Mouse (Mus musculus) limb, embryonic 11.5 days (tissue): ENCODE measurements at regions not wholly inside any gene's neighbourhood (a gene's known extent, or its start where the extent isn't known, plus 50 kb on each side); places are given as distances from the start of the nearest gene placed in this dataset.

Experiments
- ATAC-seq: fragments of 200-750 bp; cut with Nextera tagmentation; 2 replicates; pipeline ENCODE4 v1.8.0; 2017; ENCODE audit warnings: low read depth; ENCODE audit not compliant: insufficient number of reproducible peaks, low FRiP score, low TSS enrichment
- DNase-seq: peaks from one replicate; pipeline ENCODE4 v3.0.0-alpha.2; 2015; ENCODE audit warnings: low spot score
- H3K27ac ChIP-seq: fragments of 300-500 bp; sonication (generic); replicated peaks from 2 replicates; pipeline ENCODE4 v1.5.1; 2014; ENCODE audit warnings: low read depth, mild to moderate bottlenecking, low read length
- H3K27me3 ChIP-seq: fragments of 300-500 bp; sonication (generic); 2 replicates; pipeline ENCODE4 v1.6.1; 2014; ENCODE audit warnings: mild to moderate bottlenecking, low read length, mixed read lengths; ENCODE audit not compliant: control insufficient read depth, insufficient read depth
- H3K36me3 ChIP-seq: fragments of 300-500 bp; sonication (generic); 2 replicates; pipeline ENCODE4 v1.6.1; 2014; ENCODE audit warnings: mild to moderate bottlenecking, low read length, moderate library complexity, mixed read lengths; ENCODE audit not compliant: control insufficient read depth, insufficient read depth
- H3K4me1 ChIP-seq: fragments of 300-500 bp; sonication (generic); 2 replicates; pipeline ENCODE4 v1.6.1; 2014; ENCODE audit warnings: low read length, mixed read lengths; ENCODE audit not compliant: control insufficient read depth, insufficient read depth
- H3K4me2 ChIP-seq: fragments of 300-500 bp; sonication (generic); 2 replicates; pipeline ENCODE4 v1.6.1; 2014; ENCODE audit warnings: low read depth, mild to moderate bottlenecking, moderate library complexity; ENCODE audit not compliant: severe bottlenecking
- H3K4me3 ChIP-seq: fragments of 300-500 bp; sonication (generic); 2 replicates; pipeline ENCODE4 v1.5.1; 2014; ENCODE audit warnings: low read depth, low read length
- H3K9ac ChIP-seq: fragments of 300-500 bp; sonication (generic); 2 replicates; pipeline ENCODE4 v1.6.1; 2014; ENCODE audit warnings: mild to moderate bottlenecking, low read length
- H3K9me3 ChIP-seq: fragments of 300-500 bp; sonication (generic); 2 replicates; pipeline ENCODE4 v1.6.1; 2016; ENCODE audit warnings: low read length; ENCODE audit not compliant: control insufficient read depth
- WGBS: fragments of 180-500 bp; shearing (Covaris S2); extraction: QIAGEN DNeasy Blood & Tissue Kit; methylation state at CpG from one replicate; pipeline ENCODE4 v1.1.7; 2014; 5-methylcytosine and 5-hydroxymethylcytosine counted together

- peak overlapping the region; percentile 29 for H3K4me3 ChIP-seq
- H3K36me3 ChIP-seq = no peaks in the 10 kb centered on the region
- no peaks in the 10 kb centered on the region for H3K9me3 ChIP-seq
- H3K27ac ChIP-seq = no peak overlapping the region
- H3K27me3 ChIP-seq = no peaks in the 10 kb centered on the region
- peak overlapping the region; percentile 72 for H3K4me2 ChIP-seq
- WGBS = 2% methylated on average over 38 of the region's 38 CpGs
- peaks cover 5% of the 10 kb centered on the region for H3K4me1 ChIP-seq
- DNase-seq (peak; percentile 71), ATAC-seq (0 out of 2 replicates have a peak, but pooled peaks have one; percentile 21)
- peak overlapping the region; percentile 38 for H3K9ac ChIP-seq
Measured at GRCm38 (mm10) chr6:71048199-71049094, 92.1 kb downstream of the Foxi3 start.

DNA sequence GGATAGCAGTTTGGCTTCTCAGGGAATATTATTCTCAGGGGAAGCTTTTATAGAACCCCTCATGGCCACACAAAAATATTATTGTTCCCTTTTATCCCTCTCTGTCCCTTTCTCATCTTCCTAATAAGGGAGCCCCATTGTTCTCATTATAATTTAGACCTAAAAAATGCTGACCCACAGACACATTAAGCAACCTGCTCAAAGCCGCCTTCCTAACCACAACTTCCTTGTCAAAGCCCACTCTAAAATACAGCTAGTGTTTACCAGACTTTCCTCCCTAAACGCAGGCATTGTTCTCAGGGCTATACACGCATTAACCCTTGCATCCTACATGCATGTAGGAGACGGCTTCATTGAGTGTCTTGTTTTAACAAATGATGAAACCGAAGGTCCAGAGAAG lies 93.9 kb downstream of the Foxi3 start:
- Histone ChIP-seq H3K4me3 (no peak overlapping the region), H3K27ac (no peak overlapping the region), H3K36me3 (no peaks in the 10 kb centered on the region), H3K4me1 (peaks cover 5% of the 10 kb centered on the region), H3K4me2 (no peak overlapping the region), H3K27me3 (no peaks in the 10 kb centered on the region), H3K9me3 (no peaks in the 10 kb centered on the region), H3K9ac (no peak overlapping the region)
- DNase-seq (no peak), ATAC-seq (no peak)
- WGBS = 60% methylated on average over 5 of the region's 5 CpGs

DNA sequence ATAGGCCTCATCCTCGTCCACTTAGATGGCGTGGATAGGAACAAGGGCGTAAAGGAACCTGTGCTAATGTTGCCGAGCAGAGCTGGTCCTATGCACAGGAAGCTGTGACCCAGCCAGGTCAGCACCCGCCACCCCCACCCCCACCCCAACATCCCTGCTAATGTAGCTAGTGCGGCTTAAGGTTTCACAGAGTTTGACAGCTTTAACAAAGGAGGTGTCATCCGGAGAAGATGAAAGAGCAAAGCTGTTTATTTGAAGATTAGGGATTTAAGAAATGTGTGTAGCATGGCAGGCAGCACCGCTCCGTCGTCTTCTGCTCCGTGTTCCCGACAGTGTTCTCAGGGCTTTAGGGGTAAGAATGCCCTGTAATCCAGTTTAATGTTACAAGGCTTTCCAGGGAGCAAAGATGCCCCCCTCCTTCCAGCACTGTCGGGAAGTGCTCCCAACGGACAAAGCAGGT lies 93.5 kb downstream of the Thnsl2 start:
- ATAC-seq = no peak
- no peak overlapping the region for H3K4me3 ChIP-seq
- no peak for DNase-seq
- H3K4me1 ChIP-seq = peaks cover 5% of the 10 kb centered on the region
- H3K36me3 ChIP-seq = no peaks in the 10 kb centered on the region
- H3K9ac ChIP-seq = no peak overlapping the region
- WGBS = 9% methylated on average over 14 of the region's 14 CpGs
- H3K9me3 ChIP-seq = no peaks in the 10 kb centered on the region
- H3K4me2 ChIP-seq = no peak overlapping the region
- H3K27ac ChIP-seq = no peak overlapping the region
- H3K27me3 ChIP-seq = no peaks in the 10 kb centered on the region

DNA sequence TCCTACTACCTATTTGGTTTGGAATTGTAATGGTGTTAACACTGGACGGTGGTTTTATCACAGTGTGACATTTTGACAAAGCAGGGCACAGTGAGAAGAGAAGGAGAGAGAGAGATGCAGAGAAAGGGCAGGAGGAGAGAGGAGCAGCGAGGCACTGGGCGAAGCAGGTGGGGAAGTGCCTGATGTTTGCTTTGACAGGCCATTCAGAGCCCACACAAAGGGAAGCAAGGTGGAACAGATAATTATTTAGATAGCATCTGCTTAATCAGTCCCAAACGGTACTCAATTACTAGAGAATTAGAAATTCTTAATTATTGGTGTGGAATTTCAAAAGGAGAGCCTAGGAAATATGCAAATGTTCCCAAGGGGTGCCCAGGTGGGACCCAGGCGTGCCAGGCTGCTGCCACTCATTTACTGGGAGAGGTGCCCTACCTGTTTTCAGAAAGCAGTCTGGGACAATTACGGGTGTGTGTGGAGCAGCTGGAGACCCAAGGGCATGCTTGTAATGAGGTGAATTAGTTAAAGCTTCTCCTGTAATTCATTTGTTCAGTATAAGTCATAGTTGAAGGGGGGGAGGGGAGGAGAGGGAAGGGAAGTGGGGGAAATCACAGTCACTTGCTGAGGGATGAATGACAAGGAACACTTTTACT lies 86.9 kb downstream of the Thnsl2 start:
- no peak overlapping the region for H3K4me3 ChIP-seq
- H3K9me3 ChIP-seq = no peaks in the 10 kb centered on the region
- H3K27me3 ChIP-seq = no peaks in the 10 kb centered on the region
- no peak overlapping the region for H3K4me2 ChIP-seq
- no peak for DNase-seq
- H3K27ac ChIP-seq = no peak overlapping the region
- peaks cover 6% of the 10 kb centered on the region for H3K4me1 ChIP-seq
- WGBS = 53% methylated on average over 6 of the region's 6 CpGs
- no peaks in the 10 kb centered on the region for H3K36me3 ChIP-seq
- ATAC-seq = no peak
- H3K9ac ChIP-seq = no peak overlapping the region

- DNase-seq = peak; percentile 63
- peak; percentile 60 for ATAC-seq
Measured at GRCm38 (mm10) chr6:71060116-71060515, 84.1 kb downstream of the Thnsl2 start.

GRCm38 (mm10) chr6:71062980-71063379 lies 81.3 kb downstream of the Thnsl2 start:
- Histone ChIP-seq H3K4me3 (no peak overlapping the region), H3K27me3 (no peaks in the 10 kb centered on the region), H3K36me3 (no peaks in the 10 kb centered on the region), H3K9me3 (no peaks in the 10 kb centered on the region), H3K27ac (no peak overlapping the region), H3K4me1 (peaks cover 6% of the 10 kb centered on the region), H3K4me2 (no peak overlapping the region), H3K9ac (no peak overlapping the region)
- WGBS = 76% methylated on average over 4 of the region's 4 CpGs
- ATAC-seq (no peak), DNase-seq (no peak)

More at GRCm38 (mm10) chr6:71060116-71060515, 84.1 kb downstream of the Thnsl2 start:
- no peaks in the 10 kb centered on the region for H3K36me3 ChIP-seq
- no peaks in the 10 kb centered on the region for H3K9me3 ChIP-seq
- no peaks in the 10 kb centered on the region for H3K27me3 ChIP-seq
- 26% methylated on average over 7 of the region's 7 CpGs for WGBS
- 0 out of 2 replicates have a peak overlapping the region, but pooled peaks have one; percentile 30 for H3K27ac ChIP-seq
- H3K4me1 ChIP-seq = peaks cover 6% of the 10 kb centered on the region
- no peak overlapping the region for H3K4me3 ChIP-seq
- H3K9ac ChIP-seq = no peak overlapping the region
- H3K4me2 ChIP-seq = no peak overlapping the region

DNA sequence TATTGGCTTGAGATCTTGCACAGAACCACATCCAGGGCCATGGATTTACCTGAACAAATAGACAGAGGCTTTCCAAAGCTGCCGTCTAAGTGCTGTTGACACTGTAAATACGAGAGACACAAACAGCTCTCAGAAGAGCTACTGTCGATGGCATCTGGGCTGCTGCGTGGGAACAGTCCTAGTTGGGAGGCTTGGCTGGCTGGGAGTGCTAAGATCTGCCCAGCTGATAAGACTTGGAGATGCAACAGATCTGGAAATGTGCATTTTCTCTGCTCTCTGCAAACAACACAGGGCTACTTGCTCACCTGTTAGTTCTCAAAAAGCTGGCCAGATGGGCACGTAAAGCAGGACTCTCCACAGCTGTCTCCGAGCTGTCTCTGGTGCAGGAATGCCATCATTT lies 78.8 kb downstream of the Thnsl2 start:
- Histone ChIP-seq H3K4me1 (no peaks in the 10 kb centered on the region; the same call in 1 of the 2 replicates), H3K4me2 (no peak overlapping the region), H3K9ac (no peak overlapping the region), H3K4me3 (no peak overlapping the region), H3K27me3 (no peaks in the 10 kb centered on the region), H3K9me3 (no peaks in the 10 kb centered on the region), H3K27ac (no peak overlapping the region), H3K36me3 (no peaks in the 10 kb centered on the region)
- 49% methylated on average over 6 of the region's 6 CpGs for WGBS
- no peak for DNase-seq
- no peak for ATAC-seq

DNA sequence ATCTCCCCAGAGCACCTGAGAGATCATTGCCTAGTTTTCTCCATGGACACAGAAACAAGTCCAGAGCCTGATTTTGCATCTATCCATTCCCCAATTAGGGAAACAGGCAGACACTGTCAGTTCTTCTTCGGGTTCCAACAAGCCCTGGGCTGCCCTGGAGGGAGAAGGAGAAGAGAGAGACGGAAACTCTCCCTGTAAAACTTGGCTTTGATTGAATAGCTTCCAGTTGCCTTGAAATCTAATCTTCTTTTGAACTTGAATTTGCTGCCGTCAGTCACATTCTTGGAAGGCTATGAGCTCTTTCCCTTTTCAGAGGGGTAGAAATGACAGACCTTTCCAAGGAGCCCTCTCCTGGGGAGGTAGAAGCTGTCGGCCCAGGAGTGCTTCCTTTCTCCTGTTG lies 75.0 kb downstream of the Thnsl2 start:
- Histone ChIP-seq H3K27me3 (no peaks in the 10 kb centered on the region), H3K4me2 (no peak overlapping the region), H3K27ac (no peak overlapping the region), H3K4me1 (no peaks in the 10 kb centered on the region), H3K4me3 (no peak overlapping the region), H3K36me3 (no peaks in the 10 kb centered on the region), H3K9ac (no peak overlapping the region), H3K9me3 (no peaks in the 10 kb centered on the region)
- DNase-seq (no peak), ATAC-seq (no peak)
- WGBS = 64% methylated on average over 4 of the region's 4 CpGs
